Mouse (Mus musculus): Measurements from ENCODE around the gene Myo18a. TPM values are rescaled to one million over a fixed set of nuclear protein-coding genes. Genes with fewer than 3 reads are reported as not detected.
"Not testable (repeated sequence)": the region's sequence is repeated elsewhere in the genome, so short reads cannot be mapped to it uniquely, and the experiment has no call there.

The Myo18a gene
- polyA plus RNA-seq (2015; fragmentation: Nextera tagmentation; extraction: Ambion mirVana) = 53.2 and 54.4 TPM in 2 replicates

- Histone ChIP-seq H3K4me3 (replicated peaks) (peak within 1 kb of the TSS; percentile 90), H3K9ac (replicated peaks) (peak within 1 kb of the TSS; percentile 97), H3K4me2 (replicated peaks) (peak within 1 kb of the TSS; percentile 95), H3K4me1 (replicated peaks) (peaks cover 44% of the 10 kb centered on the region), H3K27ac (peak within 1 kb of the TSS; percentile 97), H3K27me3 (0 out of 2 replicates have a peak, but pooled peaks cover 3% of the 10 kb centered on the region), H3K9me3 (no peaks in the 10 kb centered on the region), H3K36me3 (no peaks in the 10 kb centered on the region)
- ATAC-seq = peak; percentile 87
- 3% methylated on average over 62 of the region's 79 CpGs for WGBS
These were observed at the start of gene Myo18a for GRCm38 (mm10) chr11:77762783-77763672. Gene Myo18a, plus strand, starts transcription at chr11:77763246.

GRCm38 (mm10) chr11:77713736-77714135 is 49.3 kb upstream of the Myo18a start:
- no peak for ATAC-seq
- Histone ChIP-seq H3K4me3 (replicated peaks) (no peak overlapping the region), H3K9me3 (no peaks in the 10 kb centered on the region), H3K9ac (replicated peaks) (no peak overlapping the region), H3K27ac (no peak overlapping the region), H3K4me1 (replicated peaks) (no peaks in the 10 kb centered on the region), H3K36me3 (0 out of 2 replicates have a peak, but pooled peaks cover 4% of the 10 kb centered on the region), H3K27me3 (no peaks in the 10 kb centered on the region), H3K4me2 (replicated peaks) (no peak overlapping the region)
- WGBS = 96% methylated on average over 3 of the region's 3 CpGs

- 96% methylated on average over 2 of the region's 2 CpGs for WGBS
- H3K9ac ChIP-seq (replicated peaks) = no peak overlapping the region
- no peaks in the 10 kb centered on the region for H3K4me1 ChIP-seq (replicated peaks)
- ATAC-seq = no peak
- no peaks in the 10 kb centered on the region for H3K27me3 ChIP-seq
- H3K4me3 ChIP-seq (replicated peaks) = no peak overlapping the region
- H3K4me2 ChIP-seq (replicated peaks) = no peak overlapping the region
- H3K27ac ChIP-seq = no peak overlapping the region
- H3K9me3 ChIP-seq = no peaks in the 10 kb centered on the region
- H3K36me3 ChIP-seq = no peaks in the 10 kb centered on the region
These were observed 44.0 kb upstream of the Myo18a start for GRCm38 (mm10) chr11:77719055-77719454.

- Histone ChIP-seq H3K4me1 (replicated peaks) (peaks cover 6% of the 10 kb centered on the region), H3K36me3 (no peaks in the 10 kb centered on the region)
- WGBS = 90% methylated on average over 4 of the region's 4 CpGs
These were observed 41.7 kb upstream of the Myo18a start for GRCm38 (mm10) chr11:77721389-77721788.

GRCm38 (mm10) chr11:77724766-77725165 is 38.3 kb upstream of the Myo18a start:
- H3K9ac ChIP-seq (replicated peaks) = no peak overlapping the region
- 74% methylated on average over 7 of the region's 7 CpGs for WGBS

More at GRCm38 (mm10) chr11:77721389-77721788, 41.7 kb upstream of the Myo18a start:
- no peaks in the 10 kb centered on the region for H3K27me3 ChIP-seq
- no peak for ATAC-seq
- H3K9ac ChIP-seq (replicated peaks) = no peak overlapping the region
- H3K27ac ChIP-seq = no peak overlapping the region
- no peak overlapping the region for H3K4me2 ChIP-seq (replicated peaks)
- no peaks in the 10 kb centered on the region for H3K9me3 ChIP-seq
- H3K4me3 ChIP-seq (replicated peaks) = no peak overlapping the region

GRCm38 (mm10) chr11:77725183-77725582 is 37.9 kb upstream of the Myo18a start, which contains the start of gene Cryba1:
Gene Cryba1, minus strand, starts transcription at chr11:77725283.
- H3K27me3 ChIP-seq = no peaks in the 10 kb centered on the region
- 37% methylated on average over 7 of the region's 7 CpGs for WGBS
- H3K27ac ChIP-seq = no peak within 1 kb of the TSS
- ATAC-seq = no peak
- no peak within 1 kb of the TSS for H3K4me2 ChIP-seq (replicated peaks)
- no peaks in the 10 kb centered on the region for H3K9me3 ChIP-seq
- H3K36me3 ChIP-seq = no peaks in the 10 kb centered on the region
- H3K4me1 ChIP-seq (replicated peaks) = peaks cover 11% of the 10 kb centered on the region
- no peak within 1 kb of the TSS for H3K9ac ChIP-seq (replicated peaks)
- H3K4me3 ChIP-seq (replicated peaks) = no peak within 1 kb of the TSS

More at GRCm38 (mm10) chr11:77724766-77725165, 38.3 kb upstream of the Myo18a start:
- H3K27me3 ChIP-seq = no peaks in the 10 kb centered on the region
- ATAC-seq = no peak
- no peaks in the 10 kb centered on the region for H3K9me3 ChIP-seq
- no peak overlapping the region for H3K4me2 ChIP-seq (replicated peaks)
- no peak overlapping the region for H3K4me3 ChIP-seq (replicated peaks)
- H3K27ac ChIP-seq = no peak overlapping the region
- no peaks in the 10 kb centered on the region for H3K36me3 ChIP-seq
- H3K4me1 ChIP-seq (replicated peaks) = peaks cover 11% of the 10 kb centered on the region

GRCm38 (mm10) chr11:77728587-77728986 is 34.5 kb upstream of the Myo18a start:
- Histone ChIP-seq H3K4me1 (replicated peaks) (peaks cover 11% of the 10 kb centered on the region), H3K27ac (no peak overlapping the region), H3K27me3 (no peaks in the 10 kb centered on the region), H3K9ac (replicated peaks) (no peak overlapping the region; the same call in 1 of the 2 replicates), H3K4me2 (replicated peaks) (no peak overlapping the region), H3K4me3 (replicated peaks) (no peak overlapping the region), H3K36me3 (no peaks in the 10 kb centered on the region), H3K9me3 (no peaks in the 10 kb centered on the region)
- ATAC-seq = no peak
- WGBS = 56% methylated on average over 2 of the region's 2 CpGs

- Histone ChIP-seq H3K27me3 (no peaks in the 10 kb centered on the region), H3K4me3 (replicated peaks) (no peak overlapping the region), H3K9ac (replicated peaks) (no peak overlapping the region), H3K4me2 (replicated peaks) (no peak overlapping the region), H3K4me1 (replicated peaks) (no peaks in the 10 kb centered on the region), H3K27ac (no peak overlapping the region; the same call in 1 of the 2 replicates), H3K9me3 (no peaks in the 10 kb centered on the region), H3K36me3 (no peaks in the 10 kb centered on the region)
- no peak for ATAC-seq
- under 1% methylated on average over 6 of the region's 6 CpGs for WGBS
These were observed 25.8 kb upstream of the Myo18a start for GRCm38 (mm10) chr11:77737289-77737688.

- WGBS = 53% methylated on average over 7 of the region's 7 CpGs
These were observed 24.5 kb upstream of the Myo18a start for GRCm38 (mm10) chr11:77738555-77738954.

GRCm38 (mm10) chr11:77743966-77744365 is 19.1 kb upstream of the Myo18a start:
- Histone ChIP-seq H3K4me3 (replicated peaks) (no peak overlapping the region), H3K36me3 (no peaks in the 10 kb centered on the region), H3K9ac (replicated peaks) (no peak overlapping the region), H3K4me2 (replicated peaks) (no peak overlapping the region), H3K9me3 (no peaks in the 10 kb centered on the region), H3K4me1 (replicated peaks) (no peaks in the 10 kb centered on the region), H3K27ac (no peak overlapping the region), H3K27me3 (no peaks in the 10 kb centered on the region)
- ATAC-seq = no peak
- 39% methylated on average over 6 of the region's 6 CpGs for WGBS

More at GRCm38 (mm10) chr11:77738555-77738954, 24.5 kb upstream of the Myo18a start:
- H3K9ac ChIP-seq (replicated peaks) = no peak overlapping the region
- H3K27ac ChIP-seq = no peak overlapping the region
- no peaks in the 10 kb centered on the region for H3K9me3 ChIP-seq
- no peaks in the 10 kb centered on the region for H3K36me3 ChIP-seq
- no peaks in the 10 kb centered on the region for H3K4me1 ChIP-seq (replicated peaks)
- H3K27me3 ChIP-seq = no peaks in the 10 kb centered on the region
- ATAC-seq = no peak
- H3K4me2 ChIP-seq (replicated peaks) = no peak overlapping the region
- no peak overlapping the region for H3K4me3 ChIP-seq (replicated peaks)

- H3K9ac ChIP-seq (replicated peaks) = no peak overlapping the region
- H3K36me3 ChIP-seq = no peaks in the 10 kb centered on the region
- H3K27ac ChIP-seq = no peak overlapping the region
- no peaks in the 10 kb centered on the region for H3K27me3 ChIP-seq
- no peak overlapping the region for H3K4me3 ChIP-seq (replicated peaks)
- no peak overlapping the region for H3K4me2 ChIP-seq (replicated peaks)
- H3K9me3 ChIP-seq = no peaks in the 10 kb centered on the region
- no peak for ATAC-seq
- H3K4me1 ChIP-seq (replicated peaks) = no peaks in the 10 kb centered on the region
- 92% methylated on average over 4 of the region's 4 CpGs for WGBS
These were observed 16.4 kb upstream of the Myo18a start for GRCm38 (mm10) chr11:77746652-77747051.

GRCm38 (mm10) chr11:77747103-77747502 is 15.9 kb upstream of the Myo18a start:
- H3K9me3 ChIP-seq; H3K4me3 ChIP-seq (replicated peaks); H3K27me3 ChIP-seq; H3K36me3 ChIP-seq; H3K4me1 ChIP-seq (replicated peaks); H3K27ac ChIP-seq; ATAC-seq; H3K4me2 ChIP-seq (replicated peaks); H3K9ac ChIP-seq (replicated peaks): not testable (repeated sequence)
- 94% methylated on average over 14 of the region's 15 CpGs for WGBS
